Mouse (Mus musculus) embryonic fibroblast, embryonic 13.5 days (primary cell): ENCODE data around the gene Crybb1. TPM values are rescaled to one million over a fixed set of nuclear protein-coding genes. Genes with fewer than 3 reads are reported as not detected.

Experiments used
- H3K27ac ChIP-seq: 2 replicates; pipeline ENCODE4 v1.5.1; 2012; ENCODE audit warnings: low read length, control low read depth, inconsistent platforms; ENCODE audit not compliant: insufficient read depth
- H3K4me1 ChIP-seq: 2 replicates; pipeline ENCODE4 v1.6.1; 2011; ENCODE audit warnings: low read length; ENCODE audit not compliant: control insufficient read depth, insufficient read depth
- H3K4me3 ChIP-seq: 2 replicates; pipeline ENCODE4 v1.5.1; 2011; ENCODE audit warnings: mild to moderate bottlenecking, control low read depth, low read length; ENCODE audit not compliant: insufficient read depth
- CTCF ChIP-seq: IDR thresholded peaks from 2 replicates; pipeline ENCODE4 v1.5.1; 2011; ENCODE audit warnings: mild to moderate bottlenecking, control low read depth, low read length, moderate library complexity, borderline replicate concordance; ENCODE audit not compliant: insufficient read depth
- POLR2A ChIP-seq: IDR thresholded peaks from 2 replicates; pipeline ENCODE4 v1.6.1; 2011; ENCODE audit warnings: low read depth, mild to moderate bottlenecking, control low read depth, low read length, moderate library complexity
- polyA plus RNA-seq: library from polyadenylated mRNA; stranded (reverse); fragments of >200 nt; gene quantifications from 2 replicates; pipeline ENCODE4 v1.2.4, GENCODE M21; 2011; ENCODE audit warnings: low read depth; ENCODE audit not compliant: missing spikeins, insufficient read length

The Crybb1 gene
- polyA plus RNA-seq, 1 experiment: not detected

DNA sequence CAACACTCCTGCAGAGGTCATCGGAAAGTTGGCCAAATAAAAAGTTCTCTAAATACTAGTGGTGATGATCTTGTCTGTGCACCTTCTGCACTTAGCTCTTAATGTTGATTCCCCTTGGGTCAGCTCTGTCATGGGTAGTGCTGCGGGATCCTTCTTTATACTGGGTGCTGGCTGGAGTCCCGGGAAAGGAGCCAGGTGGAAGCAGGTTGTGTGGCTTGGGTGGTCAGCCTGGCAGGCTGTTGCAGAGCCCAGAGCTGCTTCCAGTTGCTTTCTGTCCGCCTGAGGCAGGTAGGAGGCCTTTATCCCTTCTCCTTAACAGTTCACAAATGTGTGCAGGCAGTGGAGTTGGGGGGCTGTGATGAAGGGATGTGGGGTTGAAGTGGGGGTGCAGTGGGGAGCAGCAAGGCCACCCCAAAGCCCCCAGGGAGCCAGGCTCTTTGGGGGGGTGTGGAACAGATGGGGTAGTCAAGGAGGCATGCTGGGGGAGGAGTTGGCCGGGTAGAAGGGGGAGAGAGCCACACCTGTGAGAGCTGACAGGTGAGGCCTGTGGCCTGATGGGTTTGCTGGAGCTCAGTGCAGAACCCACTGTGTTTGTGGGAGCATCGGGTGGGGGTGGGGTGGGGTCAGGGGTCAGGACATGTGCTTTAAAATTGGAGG lies 26.6 kb downstream of the Crybb1 start:
- Histone ChIP-seq H3K4me3 (no peak overlapping the region), H3K27ac (peak overlapping the region; percentile 5), H3K4me1 (peaks cover 25% of the 10 kb centered on the region; the same call in 1 of the 2 replicates)
- TF ChIP-seq POLR2A: no peak
- no peak for TF ChIP-seq CTCF

- no peak overlapping the region for H3K4me3 ChIP-seq
- no peak overlapping the region for H3K27ac ChIP-seq
- H3K4me1 ChIP-seq: peaks cover 25% of the 10 kb centered on the region; the same call in 1 of the 2 replicates
- TF ChIP-seq CTCF (no peak), POLR2A (no peak)
Measured at GRCm38 (mm10) chr5:112282780-112283482, 27.3 kb downstream of the Crybb1 start.

GRCm38 (mm10) chr5:112283543-112284202 lies 28.1 kb downstream of the Crybb1 start:
- Histone ChIP-seq H3K4me1 (peaks cover 25% of the 10 kb centered on the region; the same call in 1 of the 2 replicates), H3K27ac (no peak overlapping the region), H3K4me3 (no peak overlapping the region)
- TF ChIP-seq POLR2A: no peak
- TF ChIP-seq CTCF: no peak

GRCm38 (mm10) chr5:112284203-112284582 lies 28.6 kb downstream of the Crybb1 start:
- Histone ChIP-seq H3K27ac (no peak overlapping the region), H3K4me1 (peaks cover 25% of the 10 kb centered on the region; the same call in 1 of the 2 replicates)

DNA sequence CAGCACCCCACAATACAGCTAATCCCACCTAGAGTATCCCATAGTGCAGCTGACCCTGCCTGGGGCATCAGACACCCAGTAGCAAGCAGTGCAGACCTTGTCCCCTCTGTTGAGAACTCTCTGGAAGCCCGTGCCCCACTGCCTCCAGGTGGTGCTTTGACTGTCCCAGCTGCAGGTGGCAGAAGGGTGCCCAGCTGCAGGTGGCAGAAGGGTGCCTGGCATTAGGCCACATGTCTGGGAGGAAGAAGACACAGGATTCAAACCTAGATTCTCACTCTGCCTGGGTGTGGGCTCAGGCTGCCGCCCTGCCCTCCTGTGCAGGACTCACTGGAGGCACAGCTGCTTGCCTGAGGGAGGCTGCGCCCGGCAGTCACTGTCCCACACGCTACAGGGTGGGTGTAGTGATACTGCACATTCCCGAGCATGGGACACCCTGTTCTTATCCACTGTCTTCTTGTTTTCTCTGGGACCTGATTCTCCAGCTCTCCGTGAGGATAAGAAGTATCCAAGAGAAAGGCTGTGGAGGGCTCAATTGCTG lies 30.0 kb downstream of the Crybb1 start:
- no peak overlapping the region for H3K4me3 ChIP-seq
- no peak overlapping the region for H3K27ac ChIP-seq
- TF ChIP-seq CTCF (no peak), POLR2A (no peak)
- peaks cover 14% of the 10 kb centered on the region; the same call in 1 of the 2 replicates for H3K4me1 ChIP-seq

More at GRCm38 (mm10) chr5:112284203-112284582, 28.6 kb downstream of the Crybb1 start:
- no peak for TF ChIP-seq POLR2A
- no peak overlapping the region for H3K4me3 ChIP-seq

DNA sequence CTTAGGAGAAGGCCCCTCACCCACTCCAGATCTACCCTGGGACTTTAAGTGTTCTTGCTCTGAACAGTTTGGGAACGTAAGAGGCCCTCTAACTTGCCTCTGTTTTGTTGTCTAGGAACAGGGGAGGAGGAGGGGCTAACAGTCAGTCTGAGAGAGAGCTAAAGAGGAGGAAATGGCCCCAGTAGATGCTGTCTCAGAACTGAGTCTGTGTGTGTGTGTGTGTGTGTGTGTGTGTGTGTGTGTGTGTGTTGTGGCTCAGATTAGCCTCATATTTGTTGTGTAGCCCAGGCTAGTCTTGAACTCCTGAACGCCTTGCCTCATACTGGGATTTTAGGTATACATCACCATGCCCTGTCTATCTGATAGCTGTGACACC lies 31.0 kb downstream of the Crybb1 start:
- no peak overlapping the region for H3K27ac ChIP-seq
- no peak overlapping the region for H3K4me3 ChIP-seq
- 0 out of 2 replicates have a peak, but pooled peaks cover 6% of the 10 kb centered on the region for H3K4me1 ChIP-seq
- TF ChIP-seq CTCF (no peak), POLR2A (no peak)

DNA sequence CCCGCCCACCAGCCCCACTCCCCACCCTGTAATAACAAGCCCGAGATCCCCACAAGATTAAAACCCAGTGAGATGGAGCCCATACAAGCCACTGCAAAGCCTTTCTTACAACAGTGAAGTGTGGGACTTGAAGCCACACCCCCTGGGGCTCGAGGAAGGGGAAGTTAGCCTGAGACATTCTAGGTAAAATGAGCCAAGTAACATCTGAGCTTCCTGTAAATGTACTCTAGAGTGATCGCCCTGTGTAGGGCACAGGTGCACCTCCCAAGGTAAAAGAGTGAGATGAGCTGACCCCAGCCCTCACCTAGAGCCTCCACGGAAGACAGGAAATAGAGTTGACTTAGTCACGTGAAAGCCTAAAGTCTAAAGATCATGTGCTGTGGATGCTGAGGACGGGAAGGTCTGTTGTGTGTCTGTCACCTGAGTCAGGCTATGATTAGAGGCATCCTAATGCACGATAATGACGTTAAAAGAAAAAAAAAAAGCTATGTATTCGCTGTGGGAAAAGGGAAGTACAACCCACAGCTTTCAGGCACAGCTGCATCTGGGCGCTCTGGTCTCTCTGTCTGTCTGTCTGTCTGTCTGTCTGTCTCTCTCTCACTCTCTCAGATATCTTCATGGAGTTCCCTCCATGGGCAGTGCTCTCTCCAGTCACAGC lies 31.5 kb downstream of the Crybb1 start:
- TF ChIP-seq CTCF: no peak
- no peak for TF ChIP-seq POLR2A
- Histone ChIP-seq H3K4me1 (0 out of 2 replicates have a peak, but pooled peaks cover 2% of the 10 kb centered on the region), H3K27ac (no peak overlapping the region), H3K4me3 (no peak overlapping the region)

DNA sequence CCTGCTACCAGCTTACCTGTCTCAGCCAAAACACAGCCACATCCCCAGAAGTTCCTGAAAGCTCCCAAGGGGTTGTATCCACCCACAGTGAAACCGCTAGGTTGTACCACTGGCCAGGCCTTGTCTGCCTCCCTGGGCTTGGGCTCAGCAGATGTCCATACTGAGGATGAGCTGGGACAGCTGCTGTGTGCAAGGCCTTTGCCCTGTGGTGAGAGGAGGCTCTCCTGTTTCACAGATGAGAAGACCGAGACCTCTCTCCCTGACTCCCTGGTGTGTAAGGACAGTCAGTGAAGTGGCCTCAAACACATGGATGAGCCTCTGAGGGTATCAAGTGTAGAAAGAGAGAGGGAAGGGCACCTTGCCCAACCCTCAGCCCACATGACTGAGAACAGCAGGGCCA lies 32.0 kb downstream of the Crybb1 start:
- H3K4me3 ChIP-seq: no peak overlapping the region
- TF ChIP-seq CTCF: no peak
- no peak for TF ChIP-seq POLR2A
- no peak overlapping the region for H3K27ac ChIP-seq
- no peaks in the 10 kb centered on the region for H3K4me1 ChIP-seq

- no peaks in the 10 kb centered on the region for H3K4me1 ChIP-seq
- no peak overlapping the region for H3K27ac ChIP-seq
- H3K4me3 ChIP-seq: no peak overlapping the region
- TF ChIP-seq POLR2A (no peak), CTCF (no peak)
Measured at GRCm38 (mm10) chr5:112288193-112289141, 32.9 kb downstream of the Crybb1 start.
